Mouse (Mus musculus): ENCODE data around the gene Gabrd.
"Not testable (repeated sequence)": the region's sequence is repeated elsewhere in the genome, so short reads cannot be mapped to it uniquely, and the experiment has no call there.

Gene Gabrd

DNA sequence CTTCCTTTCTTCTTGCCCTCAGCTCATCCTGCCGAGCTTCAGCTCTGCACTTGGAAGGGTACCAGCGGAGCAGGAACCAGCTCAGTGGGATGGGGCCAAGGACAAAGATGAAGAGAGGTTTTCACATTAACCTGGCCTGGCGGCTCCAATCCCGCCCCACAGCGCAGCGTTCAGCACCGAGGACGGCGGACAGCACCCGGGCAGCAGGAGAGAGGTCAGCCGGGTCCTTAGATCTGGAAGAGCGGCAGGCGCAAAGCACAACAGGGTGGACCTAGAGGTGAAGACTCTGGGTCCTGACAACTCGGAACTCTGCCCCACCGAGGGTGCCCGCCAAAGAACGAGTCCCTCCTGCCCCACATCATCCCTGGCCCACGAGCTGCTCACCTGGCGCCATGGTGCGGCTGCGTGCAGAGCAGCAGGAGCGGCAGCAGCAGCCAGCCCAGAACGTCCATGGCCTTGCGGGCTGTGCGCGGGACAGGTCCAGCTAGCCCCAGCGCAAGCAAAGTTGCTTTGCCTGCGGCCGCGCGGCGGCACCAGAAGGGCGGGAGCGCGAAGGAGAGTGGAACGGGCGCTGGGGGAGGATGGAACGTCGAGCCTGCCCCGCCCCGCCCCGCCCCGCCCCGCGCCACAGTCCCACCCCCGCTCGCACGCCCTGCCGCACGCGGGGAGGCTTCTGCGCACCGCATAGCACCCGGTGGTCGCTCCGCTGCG lies at the start of gene Gabrd:
TSS of gene Gabrd (minus strand) at position 602 of the 711 bp plus-strand sequence.
- DNase-seq, result peak; percentile 70

DNA sequence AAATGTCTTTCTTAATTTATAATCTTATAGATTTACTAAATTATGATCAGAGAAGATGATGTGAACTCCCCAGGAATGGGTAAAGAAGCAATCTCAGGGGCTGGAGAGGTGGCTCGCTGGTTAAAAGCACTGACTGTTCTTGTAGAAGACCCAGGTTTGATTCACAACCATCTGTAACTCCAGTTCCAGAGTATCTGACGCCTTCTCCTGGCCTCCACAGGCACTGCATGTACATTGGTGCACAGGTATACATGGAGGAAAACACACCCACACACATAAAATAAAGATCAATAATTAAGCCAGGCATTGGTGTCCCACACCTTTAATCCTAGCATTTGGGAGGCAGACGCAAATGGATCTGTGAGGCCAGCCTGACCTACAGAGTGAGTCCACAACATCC lies 44.9 kb upstream of the Gabrd start:
- DNase-seq, result no peak

DNA sequence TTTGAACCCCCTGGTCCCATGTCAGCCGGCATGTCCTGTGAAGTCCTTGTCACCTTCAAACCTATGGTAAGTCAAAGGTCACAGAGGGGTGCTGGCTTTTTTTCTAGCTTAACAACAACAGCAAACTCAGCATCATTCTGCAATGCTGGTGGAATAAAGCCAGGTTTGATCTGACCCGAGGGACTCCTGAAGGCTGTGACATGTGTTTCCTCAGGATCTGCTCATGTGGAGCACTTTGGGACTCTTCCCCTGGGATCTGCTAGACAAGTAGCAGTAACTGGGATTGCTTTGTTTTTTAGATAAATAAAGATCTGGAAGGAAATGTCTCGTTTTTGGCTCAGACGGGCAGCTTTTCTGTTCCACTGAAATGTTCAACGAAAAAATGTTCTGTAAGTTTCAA lies 36.1 kb upstream of the Gabrd start:
- no peak for DNase-seq

DNA sequence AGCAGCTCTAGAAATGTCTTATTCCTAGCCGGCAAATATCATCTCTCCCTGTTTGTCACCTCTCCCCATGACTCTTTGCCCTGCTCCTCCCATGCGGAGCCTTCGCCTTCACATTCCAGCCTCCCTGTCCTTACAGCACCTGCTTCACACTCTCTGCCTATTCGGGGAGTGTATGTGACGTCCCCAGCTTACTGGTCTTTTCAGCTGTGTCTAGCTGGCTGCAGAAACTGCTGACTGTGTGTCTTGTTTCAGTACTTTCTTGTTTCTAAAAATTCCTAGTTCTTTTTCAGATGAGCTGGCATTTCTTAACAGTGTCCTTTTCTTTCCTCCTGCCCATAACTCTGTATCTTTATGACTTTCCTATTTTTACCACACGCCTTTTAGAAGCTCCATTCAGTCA lies 34.4 kb upstream of the Gabrd start:
- no peak for DNase-seq

DNA sequence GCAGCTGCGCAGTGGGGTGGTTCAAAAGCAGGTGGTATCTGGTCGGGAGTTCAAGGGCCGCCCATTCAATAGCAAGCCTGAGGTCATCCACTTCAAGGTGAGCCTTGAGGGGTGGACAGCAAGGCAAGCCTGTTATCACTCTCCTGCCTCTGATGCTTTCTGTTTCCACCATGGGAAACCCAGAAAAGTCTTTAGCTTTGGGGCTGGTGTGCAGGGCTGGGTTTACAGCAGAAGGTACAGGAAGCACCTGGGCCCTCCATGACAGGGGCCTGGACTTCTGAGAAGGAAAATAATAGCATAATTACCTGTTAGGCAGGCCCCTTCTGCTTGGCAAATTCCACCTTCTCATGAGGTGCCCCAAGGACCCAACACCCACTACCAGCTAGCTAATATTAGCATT lies 31.3 kb upstream of the Gabrd start:
- DNase-seq, result no peak

GRCm38 (mm10) chr4:155428442-155428841 lies 30.5 kb upstream of the Gabrd start:
- no peak for DNase-seq

GRCm38 (mm10) chr4:155426272-155426671 lies 28.4 kb upstream of the Gabrd start:
- no peak for DNase-seq

DNA sequence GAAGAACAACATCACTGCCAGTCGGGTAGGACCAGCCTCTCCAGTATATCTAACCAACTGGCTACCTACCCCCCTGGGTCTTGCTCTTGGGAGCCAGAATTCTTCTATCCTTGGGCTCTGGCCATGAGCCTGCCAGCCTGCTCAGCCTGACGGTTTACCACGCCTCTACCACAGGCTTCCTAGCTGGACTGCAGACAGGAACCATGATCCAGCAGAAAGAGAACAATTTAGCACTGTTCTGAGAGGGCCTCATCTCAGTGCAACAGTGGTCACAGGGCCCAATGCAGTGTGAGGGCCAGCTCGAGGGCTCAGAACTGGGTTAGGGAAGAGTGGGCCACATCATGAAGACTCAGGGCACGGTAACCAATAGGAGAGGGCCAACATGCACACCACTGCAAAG lies 26.1 kb upstream of the Gabrd start:
- DNase-seq, result no peak

- not testable (repeated sequence) for DNase-seq
Measured at GRCm38 (mm10) chr4:155421412-155422370, 23.8 kb upstream of the Gabrd start.

DNA sequence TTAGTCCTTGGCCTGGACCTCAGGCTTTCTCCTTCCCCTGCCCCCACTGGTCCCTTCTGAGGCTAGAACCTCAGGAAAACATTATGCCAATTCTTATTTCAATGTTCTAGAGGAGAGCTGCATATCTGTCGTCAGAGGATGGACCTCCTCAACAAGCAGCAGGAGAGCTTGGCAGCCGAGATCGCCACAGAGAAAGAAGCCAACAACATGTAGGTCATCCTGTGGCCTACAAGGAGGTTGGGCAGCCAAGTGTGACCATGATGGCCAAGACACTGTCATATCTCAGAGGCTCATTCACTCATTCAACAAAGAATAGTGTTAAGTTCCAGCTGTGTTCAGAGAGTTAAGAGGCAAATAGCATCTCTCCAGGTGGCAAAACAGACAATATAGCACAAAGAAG lies 22.2 kb upstream of the Gabrd start:
- DNase-seq, result no peak

DNA sequence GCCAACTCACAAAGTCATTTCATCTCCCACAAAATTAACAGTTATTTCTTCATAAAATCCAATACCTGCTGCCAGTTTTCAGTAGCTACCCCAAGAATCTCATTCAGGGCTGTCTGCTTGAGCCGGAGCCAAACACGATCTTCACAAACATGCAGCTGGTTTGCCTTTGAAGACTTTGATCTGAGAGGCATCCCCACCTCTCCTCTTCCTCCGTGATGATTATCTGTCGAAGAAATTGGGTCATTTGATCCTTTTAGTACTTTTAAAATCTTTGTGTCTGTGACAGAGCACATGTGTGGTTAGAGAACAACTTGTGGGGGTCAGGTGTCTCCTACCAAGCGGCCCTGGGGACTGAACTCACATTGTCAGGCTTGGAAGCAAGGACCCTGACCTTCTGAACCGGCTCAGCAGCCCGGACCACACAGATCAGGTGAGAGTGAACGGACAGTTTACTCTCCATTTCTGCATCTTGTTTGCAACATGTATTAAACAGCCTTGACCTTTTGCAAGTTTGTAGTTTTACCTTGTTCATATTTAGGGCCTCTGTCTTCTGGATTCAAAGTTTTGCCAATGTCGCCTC lies 16.8 kb upstream of the Gabrd start:
- DNase-seq, result no peak

GRCm38 (mm10) chr4:155413641-155414335 lies 15.9 kb upstream of the Gabrd start:
- no peak for DNase-seq

DNA sequence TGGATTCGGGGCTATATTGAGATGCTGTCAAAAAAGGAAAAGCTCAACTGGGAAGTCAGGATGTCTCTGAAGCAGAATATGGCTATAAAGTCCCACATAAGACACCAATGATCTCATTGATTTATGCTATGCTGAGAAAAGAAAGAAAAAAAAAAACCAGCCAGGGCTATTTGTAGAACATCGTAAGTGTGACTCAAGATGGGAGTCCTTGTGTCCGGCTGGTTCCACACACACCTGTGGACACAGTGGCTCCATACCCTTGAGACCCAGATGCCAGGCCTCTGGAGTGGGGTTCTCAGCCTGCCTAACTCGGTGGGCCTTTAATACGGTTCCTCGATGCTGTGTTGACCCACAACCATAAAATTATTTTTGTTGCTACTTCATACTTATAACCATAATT lies 14.2 kb upstream of the Gabrd start:
- DNase-seq, result no peak

DNA sequence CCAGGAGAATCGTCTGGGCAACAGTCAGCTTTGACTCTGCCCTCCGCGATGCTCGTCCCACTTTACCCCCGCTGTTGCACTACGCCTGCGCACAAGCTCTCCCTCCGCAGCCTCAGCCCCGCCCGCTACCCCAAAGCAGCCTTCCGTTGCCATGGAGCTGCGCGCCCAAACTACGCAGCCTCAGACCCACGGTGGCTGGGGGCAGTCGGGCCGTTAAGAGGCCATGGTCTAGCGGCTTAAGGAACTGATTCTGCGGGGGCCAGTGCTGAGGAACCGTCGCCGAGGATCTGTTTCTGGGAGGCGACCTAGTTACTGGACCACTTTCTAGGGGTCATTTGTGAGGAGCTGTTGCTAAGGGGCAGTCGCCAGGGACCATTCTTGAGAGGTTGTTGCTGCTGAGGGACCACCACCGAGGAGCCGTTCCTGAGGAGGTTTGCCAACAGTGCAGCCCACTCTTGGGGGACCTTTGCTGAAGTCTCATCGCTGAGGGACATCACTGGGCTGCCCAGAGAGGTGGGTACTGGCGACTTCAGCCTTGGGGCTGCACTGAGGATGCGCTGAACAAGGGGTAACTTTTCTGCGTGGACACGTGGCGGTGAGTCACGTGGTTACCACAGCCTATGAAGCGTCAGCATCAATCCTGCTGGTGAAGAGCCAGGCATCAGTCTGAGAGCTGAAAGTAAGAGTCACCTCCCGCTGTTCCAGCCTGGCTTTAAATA lies 11.3 kb upstream of the Gabrd start, which contains the start of gene Cfap74:
TSS of gene Cfap74 (plus strand) at position 133 of the 719 bp plus-strand sequence.
- peak; percentile 93 for DNase-seq

DNA sequence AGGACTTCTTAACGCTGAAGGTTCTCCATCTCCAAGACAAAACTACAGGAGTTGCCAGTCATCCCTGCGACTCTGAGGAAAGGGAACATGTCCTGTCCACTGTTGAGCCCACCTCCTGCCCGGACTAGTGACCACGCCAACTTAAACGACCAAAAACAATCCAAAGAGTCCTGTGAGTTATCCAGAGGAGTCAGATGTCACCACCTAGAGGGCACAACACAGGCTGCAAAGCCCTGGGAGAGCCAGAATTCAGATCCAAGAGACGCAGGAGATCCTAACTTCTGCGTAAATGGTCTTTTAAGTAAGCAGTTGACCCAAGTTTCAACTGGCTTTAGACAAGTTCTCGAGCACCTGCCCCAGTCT lies 10.8 kb upstream of the Gabrd start:
- DNase-seq, result no peak

GRCm38 (mm10) chr4:155402489-155402888 lies 4.6 kb upstream of the Gabrd start:
- no peak for DNase-seq

DNA sequence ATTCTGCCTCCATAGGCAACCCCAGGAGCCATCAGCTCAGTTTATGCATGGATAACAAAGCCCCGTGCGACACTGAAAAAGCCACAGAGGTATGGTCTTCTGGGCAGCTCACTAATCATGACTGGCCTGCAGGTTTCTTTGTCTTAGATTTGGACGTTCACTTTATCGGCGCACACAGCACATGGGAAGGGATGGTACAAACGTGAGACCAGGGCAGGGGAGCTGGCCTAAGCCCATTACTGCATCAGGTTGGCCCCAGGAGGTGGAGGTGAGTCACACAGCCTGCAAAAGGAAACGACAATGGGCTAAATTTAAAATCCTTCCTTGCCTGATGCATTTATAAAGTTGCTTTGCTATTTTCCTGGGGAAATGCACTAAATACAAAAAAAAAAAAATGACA lies 3.2 kb upstream of the Gabrd start:
- no peak for DNase-seq

DNA sequence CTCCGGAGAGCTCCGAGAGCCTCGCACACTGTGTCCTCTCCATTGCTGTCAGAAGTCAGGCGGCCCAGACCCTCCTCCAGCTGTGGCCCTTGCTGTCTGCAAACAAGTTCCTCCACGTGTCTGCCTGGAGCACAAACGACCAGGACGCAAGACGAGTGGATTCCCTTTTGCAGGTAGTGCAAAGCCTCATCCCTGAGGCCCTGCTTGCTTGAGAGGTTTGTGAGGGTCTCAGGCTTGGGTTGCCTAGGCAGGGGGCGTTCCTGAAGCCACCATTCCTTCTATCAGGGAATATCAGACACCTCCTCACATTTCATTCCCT lies 269 bp upstream of the Gabrd start:
- no peak for DNase-seq

GRCm38 (mm10) chr4:155396751-155397150 lies 1.2 kb downstream of the Gabrd start:
- DNase-seq, result no peak

- DNase-seq, result peak; percentile 78
Measured at GRCm38 (mm10) chr4:155395471-155395870, 2.4 kb downstream of the Gabrd start.

- no peak for DNase-seq
Measured at GRCm38 (mm10) chr4:155387166-155387565, 10.7 kb downstream of the Gabrd start.

DNA sequence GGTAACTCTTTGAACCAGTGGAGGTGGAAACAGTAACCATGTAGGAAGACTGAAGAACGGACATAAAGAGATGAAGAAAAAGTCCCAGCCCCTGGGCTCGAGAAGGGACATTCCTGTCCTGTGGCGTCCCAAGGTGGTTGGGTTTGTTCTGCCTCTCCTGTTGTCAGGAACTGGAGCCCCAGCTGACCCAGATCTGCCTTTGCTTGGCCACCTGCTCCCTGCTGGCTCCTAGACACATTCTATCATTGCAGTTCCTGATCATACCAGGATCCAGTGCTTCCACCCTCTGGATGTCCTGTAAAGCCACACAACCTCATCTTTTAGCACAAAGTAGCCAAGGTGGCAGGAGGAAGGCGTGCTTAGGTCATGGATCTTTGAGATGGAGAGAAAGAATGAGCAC lies 14.6 kb downstream of the Gabrd start:
- DNase-seq, result no peak

GRCm38 (mm10) chr4:155382752-155383151 lies 15.2 kb downstream of the Gabrd start:
- DNase-seq, result peak; percentile 87

All from right cerebral cortex, adult 18-20 months (tissue).